Mouse (Mus musculus): Measurements from ENCODE around the gene Llph.

DNA sequence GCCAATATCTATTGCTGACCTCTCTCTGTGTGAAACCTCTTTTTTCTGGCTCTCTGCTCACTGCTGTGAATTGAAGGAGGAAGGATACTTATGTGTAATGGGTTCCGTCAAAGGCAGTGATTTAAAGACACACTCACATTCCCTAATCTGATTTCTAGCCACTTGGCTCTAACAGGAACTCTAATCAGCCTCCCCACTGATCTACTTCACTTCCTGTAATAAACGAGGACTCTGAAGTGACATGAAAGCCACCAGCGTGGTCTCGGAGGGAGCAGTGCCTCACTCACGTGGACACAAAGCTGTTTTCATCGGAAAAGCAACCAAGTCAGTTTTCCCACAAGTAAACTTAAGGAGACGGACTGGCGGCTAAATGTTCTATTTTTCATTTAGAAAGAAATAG is 25.9 kb downstream of the Llph start:
- TF ChIP-seq EP300 (IDR thresholded peaks at IDR 0.05; ENCODE audit: insufficient read depth, low read depth, low read length) (no peak), POLR2A (IDR thresholded peaks at IDR 0.05; ENCODE audit: insufficient read depth, low read depth, low read length) (no peak)
